Mouse (Mus musculus) thymus, adult 2 months (tissue): ENCODE data around the gene Cby1. TPM values are rescaled to one million over a fixed set of nuclear protein-coding genes. Genes with fewer than 3 reads are reported as not detected.

ENCODE experiments used
- DNase-seq: peaks from one replicate; pipeline ENCODE4 v3.0.0; 2021
- H3K27ac ChIP-seq: fragments of 200-500 bp; 2 replicates; pipeline ENCODE4 v1.5.1; 2012; ENCODE audit warnings: low read length, control low read depth; ENCODE audit not compliant: control insufficient read depth, insufficient read depth
- H3K27me3 ChIP-seq: fragments of 200-500 bp; 2 replicates; pipeline ENCODE4 v1.6.1; 2012; ENCODE audit warnings: mild to moderate bottlenecking, low read length, moderate library complexity, mixed read lengths; ENCODE audit not compliant: control insufficient read depth, insufficient read depth
- H3K36me3 ChIP-seq: fragments of 200-500 bp; 2 replicates; pipeline ENCODE4 v1.6.1; 2012; ENCODE audit warnings: mild to moderate bottlenecking, low read length, moderate library complexity; ENCODE audit not compliant: control insufficient read depth, insufficient read depth
- H3K4me1 ChIP-seq: fragments of 200-500 bp; replicated peaks from 2 replicates; pipeline ENCODE4 v1.6.1; 2012; ENCODE audit warnings: low read length; ENCODE audit not compliant: control insufficient read depth, insufficient read depth
- H3K4me3 ChIP-seq: fragments of 200-500 bp; 2 replicates; pipeline ENCODE4 v1.5.1; 2012; ENCODE audit warnings: mild to moderate bottlenecking, low read length, control low read depth, moderate library complexity; ENCODE audit not compliant: control insufficient read depth, insufficient read depth
- CTCF ChIP-seq: fragments of 200-500 bp; IDR thresholded peaks from 2 replicates; pipeline ENCODE4 v1.5.1; 2012; ENCODE audit warnings: mild to moderate bottlenecking, control low read depth, low read length, moderate library complexity, borderline replicate concordance; ENCODE audit not compliant: control insufficient read depth, poor library complexity, insufficient read depth; ENCODE audit errors: extremely low read depth
- POLR2A ChIP-seq: fragments of 200-500 bp; IDR thresholded peaks from 2 replicates; pipeline ENCODE4 v1.6.1; 2012; ENCODE audit warnings: mild to moderate bottlenecking, low read length, control low read depth, moderate library complexity; ENCODE audit not compliant: control insufficient read depth, poor library complexity, insufficient read depth; ENCODE audit errors: extremely low read depth
- WGBS: fragments of 180-500 bp; shearing (Covaris S2); methylation state at CpG from one replicate; pipeline ENCODE4 v1.1.7; 2018; 5-methylcytosine and 5-hydroxymethylcytosine counted together
- polyA plus RNA-seq: library from polyadenylated mRNA; depleted of rRNA; stranded (reverse); fragments of >200 nt; gene quantifications from 2 replicates; pipeline ENCODE4 v1.2.3, GENCODE M21; 2012; rRNA removed

The Cby1 gene
- 16.0 and 17.9 TPM in 2 replicates for polyA plus RNA-seq

- DNase-seq, result peak; percentile 92
- H3K27me3 ChIP-seq, result no peaks in the 10 kb centered on the region
- H3K36me3 ChIP-seq, result no peaks in the 10 kb centered on the region
- H3K4me1 ChIP-seq, result peaks cover 10% of the 10 kb centered on the region
- under 1% methylated on average over 55 of the region's 55 CpGs for WGBS
- H3K4me3 ChIP-seq, result peak within 1 kb of the TSS; percentile 85
- H3K27ac ChIP-seq, result peak within 1 kb of the TSS; percentile 66; the same call in 1 of the 2 replicates
- TF ChIP-seq POLR2A, result peak; percentile 77
- 0 out of 2 replicates have a peak, but pooled peaks have one; percentile 44 for TF ChIP-seq CTCF
These were observed at the start of gene Cby1, which contains the start of gene Fam227a for GRCm38 (mm10) chr15:79658531-79659375. Gene Cby1, plus strand, starts transcription at chr15:79659199. Gene Fam227a, minus strand, starts transcription at chr15:79658956.

GRCm38 (mm10) chr15:79609226-79609625 is 49.8 kb upstream of the Cby1 start:
- WGBS, result 98% methylated on average over 2 of the region's 2 CpGs
- Histone ChIP-seq H3K4me1 (peaks cover 11% of the 10 kb centered on the region), H3K4me3 (no peak overlapping the region), H3K36me3 (no peaks in the 10 kb centered on the region), H3K27ac (no peak overlapping the region), H3K27me3 (no peaks in the 10 kb centered on the region; the same call in 1 of the 2 replicates)
- DNase-seq, result no peak
- no peak for TF ChIP-seq POLR2A
- TF ChIP-seq CTCF, result no peak

GRCm38 (mm10) chr15:79615501-79615900 is 43.5 kb upstream of the Cby1 start:
- no peak for DNase-seq
- 95% methylated on average over 7 of the region's 7 CpGs for WGBS
- Histone ChIP-seq H3K4me3 (no peak overlapping the region), H3K27ac (no peak overlapping the region), H3K36me3 (no peaks in the 10 kb centered on the region), H3K4me1 (no peaks in the 10 kb centered on the region), H3K27me3 (no peaks in the 10 kb centered on the region)
- no peak for TF ChIP-seq CTCF
- TF ChIP-seq POLR2A, result no peak

GRCm38 (mm10) chr15:79616729-79617128 is 42.3 kb upstream of the Cby1 start:
- no peak for DNase-seq
- H3K27ac ChIP-seq, result no peak overlapping the region
- H3K36me3 ChIP-seq, result no peaks in the 10 kb centered on the region
- H3K4me3 ChIP-seq, result no peak overlapping the region
- TF ChIP-seq POLR2A, result no peak
- no peak for TF ChIP-seq CTCF
- 77% methylated on average over 5 of the region's 5 CpGs for WGBS
- H3K4me1 ChIP-seq, result no peaks in the 10 kb centered on the region
- H3K27me3 ChIP-seq, result no peaks in the 10 kb centered on the region

GRCm38 (mm10) chr15:79617135-79617534 is 41.9 kb upstream of the Cby1 start:
- Histone ChIP-seq H3K4me1 (no peaks in the 10 kb centered on the region), H3K27me3 (no peaks in the 10 kb centered on the region), H3K4me3 (no peak overlapping the region), H3K27ac (no peak overlapping the region), H3K36me3 (no peaks in the 10 kb centered on the region)
- DNase-seq, result no peak
- WGBS, result 95% methylated on average over 11 of the region's 11 CpGs
- TF ChIP-seq CTCF (no peak), POLR2A (no peak)

- Histone ChIP-seq H3K36me3 (no peaks in the 10 kb centered on the region), H3K4me1 (no peaks in the 10 kb centered on the region), H3K27me3 (no peaks in the 10 kb centered on the region), H3K4me3 (no peak overlapping the region), H3K27ac (no peak overlapping the region)
- TF ChIP-seq CTCF, result no peak
- no peak for TF ChIP-seq POLR2A
- WGBS, result 17% methylated on average over 7 of the region's 7 CpGs
- no peak for DNase-seq
These were observed 40.5 kb upstream of the Cby1 start for GRCm38 (mm10) chr15:79618456-79618855.
